Mouse (Mus musculus) mouse embryonic stem cell (cell line): Measurements from ENCODE around the gene 2310033P09Rik.

Source experiments
- in situ Hi-C, 2 experiments: fragments of 300-500 bp; cut with MboI; formaldehyde crosslinking; loops; 1 replicate in 1 of 2; 3 replicates in 1 of 2; pipeline ENCODE4 v1.14.3; 2019 to 2020; ENCODE audit warnings: low sequenced_read_pairs in 2 of 2, low pct_unique_long_range_greater_than_20kb in 1 of 2, mixed read lengths in 1 of 2; ENCODE audit not compliant: unreplicated experiment in 1 of 2

Gene 2310033P09Rik

DNA sequence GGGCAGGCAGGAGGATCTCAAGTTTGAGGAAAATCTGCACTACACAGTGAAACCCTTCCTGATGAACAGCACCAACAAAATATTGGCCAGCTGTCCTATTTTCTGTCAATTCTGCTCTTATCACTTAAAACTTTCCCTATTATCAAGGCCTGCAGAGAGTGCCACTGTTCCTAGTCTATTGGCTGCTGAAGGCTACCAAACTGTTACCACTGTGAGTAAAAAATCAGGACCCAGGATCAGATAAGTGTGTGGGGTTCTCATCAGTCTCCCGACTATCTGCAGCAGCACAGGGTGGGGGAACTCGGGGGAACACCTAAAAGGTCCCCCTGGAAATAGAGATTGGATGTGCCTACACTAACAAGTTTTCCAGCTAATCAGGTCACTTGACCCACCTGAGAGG lies 17.0 kb downstream of the 2310033P09Rik start:
- in situ Hi-C loops: no loop called here

- in situ Hi-C loops: no loop called here
Measured at GRCm38 (mm10) chr11:59226251-59226650, 18.1 kb downstream of the 2310033P09Rik start.

DNA sequence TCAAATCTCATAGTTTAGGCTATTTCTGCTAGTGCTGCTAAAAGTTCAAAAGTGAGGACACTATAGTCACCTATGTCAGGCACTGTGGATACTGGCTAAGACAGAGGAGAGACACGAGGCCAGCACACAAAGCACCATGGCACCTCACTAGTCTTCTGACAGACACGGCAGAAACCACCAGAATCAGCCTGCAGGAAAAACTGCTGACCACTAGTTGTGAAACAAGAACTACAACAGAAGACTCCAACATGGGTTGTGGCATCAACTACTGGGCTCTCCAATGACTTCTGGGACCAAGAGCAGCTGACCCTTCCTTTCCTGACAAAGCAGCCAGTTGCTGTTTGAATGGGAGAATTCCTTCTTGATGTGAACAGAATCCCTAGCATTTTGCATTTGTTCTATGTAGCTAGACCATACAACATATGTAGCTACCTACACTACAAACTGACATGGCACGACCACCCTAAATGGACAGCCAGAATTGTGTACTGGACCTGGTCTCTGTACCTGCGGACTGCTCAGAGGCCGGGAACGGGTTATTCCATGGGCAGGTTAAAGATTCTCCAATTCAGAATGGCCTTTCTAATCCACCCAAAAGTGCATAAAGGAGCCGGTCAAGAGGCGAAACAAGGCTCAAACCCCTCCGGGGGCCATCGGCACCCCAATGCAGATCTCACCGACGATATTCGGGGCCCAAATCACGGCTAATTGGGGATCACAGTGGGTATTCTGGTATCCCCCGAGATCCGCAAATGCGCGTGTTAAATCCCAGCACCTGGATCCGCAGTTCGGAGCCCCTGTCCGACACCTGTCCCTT lies 18.9 kb downstream of the 2310033P09Rik start:
- in situ Hi-C loops: no loop called here

GRCm38 (mm10) chr11:59227604-59228121 lies 19.5 kb downstream of the 2310033P09Rik start:
- in situ Hi-C loops: no loop called here

GRCm38 (mm10) chr11:59228122-59228953 lies 20.2 kb downstream of the 2310033P09Rik start, which contains the start of gene Arf1:
Gene Arf1 (minus strand): TSS chr11:59228270.
- in situ Hi-C loops: no loop called here

DNA sequence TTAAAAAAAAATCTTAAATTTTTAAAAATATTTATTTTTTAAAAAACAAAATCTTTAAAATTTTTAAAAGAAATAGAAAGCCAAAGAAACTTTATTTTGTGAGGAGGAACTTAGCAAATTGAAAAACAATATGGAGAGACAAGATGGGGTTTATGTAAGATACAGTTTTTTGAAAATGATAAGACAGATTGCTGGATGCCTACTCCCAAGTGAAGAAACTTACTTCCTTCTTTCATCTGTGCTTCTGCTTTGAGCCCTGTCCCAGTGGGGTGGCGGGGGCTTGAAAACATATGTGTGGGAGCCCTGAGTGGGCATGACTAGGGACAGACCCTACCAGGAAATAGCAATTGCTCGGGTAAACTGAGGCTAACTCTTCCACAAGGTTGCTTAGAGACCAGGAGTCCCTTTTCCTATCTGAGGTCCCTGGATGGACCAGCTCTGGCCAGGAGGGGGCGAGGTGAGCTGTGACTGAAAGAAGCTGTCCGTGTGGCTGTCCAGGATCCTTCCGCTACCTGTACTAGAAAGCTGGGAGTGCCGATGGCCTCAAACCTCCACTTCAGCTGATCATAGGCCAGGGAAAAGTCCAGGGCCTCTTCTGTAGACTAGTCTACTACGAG lies 22.1 kb downstream of the 2310033P09Rik start:
- in situ Hi-C loops: no loop called here

DNA sequence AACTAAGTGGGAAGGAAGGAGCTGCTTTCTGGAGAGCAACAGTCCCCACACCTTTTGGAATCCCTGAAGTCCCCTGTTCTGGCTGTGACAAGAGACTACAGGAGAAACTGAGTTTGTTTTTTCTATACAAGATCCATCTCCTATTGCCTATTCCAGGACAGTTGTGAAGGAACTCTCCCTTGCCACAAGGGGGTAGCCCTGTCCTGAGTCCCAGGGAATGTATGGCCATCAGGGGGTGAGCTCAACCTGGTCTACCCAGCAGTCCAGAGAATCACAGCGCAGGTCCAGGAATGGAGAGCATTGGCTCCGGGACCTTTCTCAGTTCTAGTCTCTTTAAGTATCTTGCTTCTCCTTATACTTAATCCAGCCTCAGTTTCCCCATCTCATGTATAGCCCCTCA lies 24.7 kb downstream of the 2310033P09Rik start:
- in situ Hi-C loops: no loop called here

GRCm38 (mm10) chr11:59238525-59239427 lies 30.7 kb downstream of the 2310033P09Rik start:
- in situ Hi-C loops: no loop called here

- in situ Hi-C loops: no loop called here
Measured at GRCm38 (mm10) chr11:59239428-59239785, 31.3 kb downstream of the 2310033P09Rik start.

- in situ Hi-C loops: loop anchor here in 1 of 2 experiments (5.0 kb wide), 1 partner anchor 53 kb away; the partner anchor contains the start of gene Wnt3a
Measured at GRCm38 (mm10) chr11:59239796-59240195, 31.7 kb downstream of the 2310033P09Rik start.

GRCm38 (mm10) chr11:59241841-59242240 lies 33.7 kb downstream of the 2310033P09Rik start:
- in situ Hi-C loops: loop anchor here in 1 of 2 experiments (5.0 kb wide), 1 partner anchor 50 kb away; the partner anchor contains the start of gene Wnt3a

GRCm38 (mm10) chr11:59243856-59244255 lies 35.7 kb downstream of the 2310033P09Rik start:
- in situ Hi-C loops: loop anchor here in 1 of 2 experiments (5.0 kb wide), 1 partner anchor 48 kb away; the partner anchor contains the start of gene Wnt3a

DNA sequence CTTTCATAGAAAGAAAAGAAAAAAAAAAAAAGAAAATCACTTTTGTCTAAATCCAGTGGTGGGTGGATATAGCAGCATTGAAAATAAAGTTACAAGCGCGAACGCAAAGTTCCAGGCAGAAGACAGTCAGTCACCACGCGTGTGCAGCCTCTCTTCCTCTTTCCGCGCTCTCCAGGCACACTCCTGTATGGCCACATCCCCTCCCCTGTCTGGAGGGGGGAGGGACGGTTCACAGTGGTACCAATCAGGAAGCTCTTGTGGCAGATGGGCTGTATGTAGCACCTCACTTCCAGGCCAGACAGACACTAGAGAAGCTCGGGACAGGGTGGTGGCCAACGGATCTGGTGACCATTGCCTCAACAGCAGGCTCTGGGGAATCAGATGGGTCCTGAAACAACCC lies 40.0 kb downstream of the 2310033P09Rik start:
- in situ Hi-C loops: loop anchor here in 1 of 2 experiments (5.0 kb wide), 1 partner anchor 34 kb away; no protein-coding TSS in a partner anchor

- in situ Hi-C loops: no loop called here
Measured at GRCm38 (mm10) chr11:59259647-59260046, 51.5 kb downstream of the 2310033P09Rik start.
